Mouse (Mus musculus): ENCODE data around the gene Gm20547. TPM values are rescaled to one million over a fixed set of nuclear protein-coding genes. Genes with fewer than 3 reads are reported as not detected.

Gene Gm20547
- polyA plus RNA-seq, 1 experiment from 2014 or later, result not detected

DNA sequence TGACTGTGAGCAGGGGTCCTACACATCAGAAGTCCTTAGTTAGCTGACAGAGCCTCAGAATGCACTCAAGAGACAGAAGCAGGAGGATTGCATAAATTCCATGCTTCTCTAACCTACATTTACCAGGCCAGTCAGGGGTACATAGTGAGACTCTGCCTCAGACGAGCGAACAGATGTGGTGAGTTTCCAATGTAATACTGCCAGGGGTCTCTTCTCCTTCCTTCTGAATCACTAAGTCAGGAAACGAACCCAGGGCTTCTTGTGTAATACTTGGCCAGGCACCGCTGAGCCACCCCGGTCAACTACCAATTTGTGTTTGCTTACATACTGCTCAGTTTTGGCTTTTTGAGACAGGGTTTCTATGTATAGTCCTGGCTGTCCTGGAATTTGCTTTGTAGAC is 6.1 kb upstream of the Gm20547 start:
- Histone ChIP-seq H3K4me1 (replicated peaks; ENCODE audit: control insufficient read depth, insufficient read depth) (no peaks in the 10 kb centered on the region), H3K27ac (replicated peaks) (no peak overlapping the region), H3K9ac (ENCODE audit: low read length) (no peak overlapping the region), H3K36me3 (ENCODE audit: control insufficient read depth, insufficient read depth, low read length) (no peaks in the 10 kb centered on the region), H3K27me3 (ENCODE audit: control insufficient read depth, insufficient read depth, low read length) (no peaks in the 10 kb centered on the region), H3K4me3 (ENCODE audit: low read depth, low read length) (no peak overlapping the region), H3K9me3 (ENCODE audit: control insufficient read depth, low read length) (no peaks in the 10 kb centered on the region), H3K4me2 (replicated peaks; ENCODE audit: low read depth) (no peak overlapping the region)
- no peak for ATAC-seq (ENCODE audit: low FRiP score, low TSS enrichment)
- DNase-seq (ENCODE audit: low spot score), result no peak
- no peak for TF ChIP-seq EP300 (optimal IDR thresholded peaks at IDR 0.05)
- no peak for TF ChIP-seq CTCF (IDR thresholded peaks at IDR 0.05; ENCODE audit: low read depth)
- 83% methylated on average over 5 of the region's 5 CpGs for WGBS

DNA sequence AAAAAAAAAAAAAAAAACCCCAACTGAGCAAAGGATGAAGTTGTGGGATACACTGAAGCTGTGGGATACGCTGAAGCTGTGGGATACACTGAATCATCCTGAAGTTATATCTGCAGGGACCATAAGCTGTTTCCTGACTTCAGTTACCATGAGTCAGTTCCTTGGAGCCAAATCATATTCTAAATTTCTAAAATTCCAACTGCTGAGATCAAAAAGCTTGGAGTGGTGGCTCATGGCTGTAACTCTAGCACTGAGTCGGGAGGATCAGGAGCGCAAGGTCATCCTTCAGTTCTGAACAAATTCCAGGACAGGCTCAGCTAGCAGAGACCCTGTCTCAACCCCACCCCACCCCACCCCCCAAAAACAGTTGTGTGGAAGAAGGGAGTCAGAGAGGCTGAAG is 3.8 kb upstream of the Gm20547 start:
- 74% methylated on average over 3 of the region's 3 CpGs for WGBS

DNA sequence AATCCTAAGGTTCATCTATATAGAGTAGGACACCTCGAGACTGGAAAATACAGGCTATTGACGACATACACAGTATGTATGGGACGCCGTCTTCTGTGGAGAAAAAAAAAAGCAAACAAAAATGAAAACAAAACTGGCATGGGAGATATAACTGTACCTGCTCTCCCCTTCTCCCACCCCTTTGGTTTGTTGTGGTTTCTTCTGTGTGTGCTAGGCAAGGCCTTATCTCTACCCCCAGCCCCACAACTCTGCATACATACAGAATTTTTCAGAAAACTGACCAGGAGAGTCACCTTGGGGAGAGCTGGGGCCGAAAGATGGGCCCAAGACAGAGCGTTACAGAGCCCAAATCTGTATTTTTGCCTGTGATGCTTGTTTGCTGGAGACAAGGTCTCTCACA is 2.9 kb upstream of the Gm20547 start:
- no peak for TF ChIP-seq CTCF (IDR thresholded peaks at IDR 0.05; ENCODE audit: low read depth)
- no peak for TF ChIP-seq EP300 (optimal IDR thresholded peaks at IDR 0.05)
- no peak for ATAC-seq (ENCODE audit: low FRiP score, low TSS enrichment)
- WGBS, result 86% methylated on average over 6 of the region's 6 CpGs

More for the DNA sequence above, 3.8 kb upstream of the Gm20547 start:
- H3K4me3 ChIP-seq (ENCODE audit: low read depth, low read length), result no peak overlapping the region
- H3K4me1 ChIP-seq (replicated peaks; ENCODE audit: control insufficient read depth, insufficient read depth), result no peaks in the 10 kb centered on the region
- H3K36me3 ChIP-seq (ENCODE audit: control insufficient read depth, insufficient read depth, low read length), result no peaks in the 10 kb centered on the region
- no peak for TF ChIP-seq EP300 (optimal IDR thresholded peaks at IDR 0.05)
- DNase-seq (ENCODE audit: low spot score), result no peak
- H3K27ac ChIP-seq (replicated peaks), result no peak overlapping the region
- no peak for ATAC-seq (ENCODE audit: low FRiP score, low TSS enrichment)
- no peak overlapping the region for H3K4me2 ChIP-seq (replicated peaks; ENCODE audit: low read depth)
- no peaks in the 10 kb centered on the region for H3K27me3 ChIP-seq (ENCODE audit: control insufficient read depth, insufficient read depth, low read length)
- H3K9ac ChIP-seq (ENCODE audit: low read length), result no peak overlapping the region
- no peaks in the 10 kb centered on the region for H3K9me3 ChIP-seq (ENCODE audit: control insufficient read depth, low read length)

DNA sequence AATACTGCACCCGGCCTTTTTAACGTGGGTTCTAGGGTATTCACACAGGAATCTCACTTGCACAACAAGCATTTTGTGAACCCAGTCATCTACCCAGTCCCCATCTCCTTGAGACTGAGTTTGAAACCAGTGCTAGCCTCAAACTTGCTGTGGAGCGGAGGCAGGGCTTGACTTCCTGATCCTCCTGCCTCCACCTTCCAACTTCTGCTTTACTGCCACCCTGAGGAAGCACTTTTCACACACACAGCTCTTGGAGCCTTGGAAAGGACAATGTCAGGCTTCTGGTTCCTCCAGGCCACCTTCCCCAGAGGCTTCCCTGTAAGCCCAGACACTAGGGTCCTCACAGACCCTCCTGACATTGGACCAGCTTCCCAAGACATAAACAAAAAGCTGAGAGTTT is 1.5 kb upstream of the Gm20547 start:
- no peak for ATAC-seq (ENCODE audit: low FRiP score, low TSS enrichment)
- TF ChIP-seq EP300 (optimal IDR thresholded peaks at IDR 0.05), result no peak
- peak; percentile 55 for TF ChIP-seq CTCF (IDR thresholded peaks at IDR 0.05; ENCODE audit: low read depth)
- 61% methylated on average over 3 of the region's 3 CpGs for WGBS

More for the DNA sequence above, 2.9 kb upstream of the Gm20547 start:
- H3K4me2 ChIP-seq (replicated peaks; ENCODE audit: low read depth), result no peak overlapping the region
- no peak for DNase-seq (ENCODE audit: low spot score)
- H3K27me3 ChIP-seq (ENCODE audit: control insufficient read depth, insufficient read depth, low read length), result no peaks in the 10 kb centered on the region
- no peaks in the 10 kb centered on the region for H3K9me3 ChIP-seq (ENCODE audit: control insufficient read depth, low read length)
- H3K4me3 ChIP-seq (ENCODE audit: low read depth, low read length), result no peak overlapping the region
- H3K36me3 ChIP-seq (ENCODE audit: control insufficient read depth, insufficient read depth, low read length), result no peaks in the 10 kb centered on the region
- no peak overlapping the region for H3K27ac ChIP-seq (replicated peaks)
- H3K4me1 ChIP-seq (replicated peaks; ENCODE audit: control insufficient read depth, insufficient read depth), result no peaks in the 10 kb centered on the region
- no peak overlapping the region for H3K9ac ChIP-seq (ENCODE audit: low read length)

DNA sequence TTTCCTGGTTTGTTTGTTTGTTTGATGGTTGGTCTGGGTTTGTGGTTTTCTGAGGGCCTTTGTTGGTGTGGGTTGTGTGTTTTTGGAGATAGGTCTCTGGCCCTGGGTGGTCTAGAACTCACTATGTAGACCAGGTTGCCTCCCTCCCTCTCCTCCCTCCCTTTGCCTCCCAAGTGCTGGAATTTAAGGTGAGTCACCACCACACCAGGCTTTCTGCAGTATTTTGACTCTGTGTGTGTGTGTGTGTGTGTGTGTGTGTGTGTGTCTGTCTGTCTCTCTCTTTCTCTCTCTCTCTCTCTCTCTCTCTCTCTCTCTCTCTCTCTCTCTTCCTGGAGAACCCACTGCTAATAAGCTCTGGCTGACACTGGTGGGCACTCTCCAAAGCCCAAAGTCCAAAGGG is 676 bp downstream of the Gm20547 start:
- no peak for ATAC-seq (ENCODE audit: low FRiP score, low TSS enrichment)
- no peak overlapping the region for H3K4me2 ChIP-seq (replicated peaks; ENCODE audit: low read depth)

More for the DNA sequence above, 1.5 kb upstream of the Gm20547 start:
- no peak overlapping the region for H3K4me2 ChIP-seq (replicated peaks; ENCODE audit: low read depth)
- no peaks in the 10 kb centered on the region for H3K27me3 ChIP-seq (ENCODE audit: control insufficient read depth, insufficient read depth, low read length)
- no peak overlapping the region for H3K9ac ChIP-seq (ENCODE audit: low read length)
- H3K4me3 ChIP-seq (ENCODE audit: low read depth, low read length), result no peak overlapping the region
- H3K9me3 ChIP-seq (ENCODE audit: control insufficient read depth, low read length), result no peaks in the 10 kb centered on the region
- H3K4me1 ChIP-seq (replicated peaks; ENCODE audit: control insufficient read depth, insufficient read depth), result no peaks in the 10 kb centered on the region
- no peaks in the 10 kb centered on the region for H3K36me3 ChIP-seq (ENCODE audit: control insufficient read depth, insufficient read depth, low read length)
- H3K27ac ChIP-seq (replicated peaks), result no peak overlapping the region
- no peak for DNase-seq (ENCODE audit: low spot score)

DNA sequence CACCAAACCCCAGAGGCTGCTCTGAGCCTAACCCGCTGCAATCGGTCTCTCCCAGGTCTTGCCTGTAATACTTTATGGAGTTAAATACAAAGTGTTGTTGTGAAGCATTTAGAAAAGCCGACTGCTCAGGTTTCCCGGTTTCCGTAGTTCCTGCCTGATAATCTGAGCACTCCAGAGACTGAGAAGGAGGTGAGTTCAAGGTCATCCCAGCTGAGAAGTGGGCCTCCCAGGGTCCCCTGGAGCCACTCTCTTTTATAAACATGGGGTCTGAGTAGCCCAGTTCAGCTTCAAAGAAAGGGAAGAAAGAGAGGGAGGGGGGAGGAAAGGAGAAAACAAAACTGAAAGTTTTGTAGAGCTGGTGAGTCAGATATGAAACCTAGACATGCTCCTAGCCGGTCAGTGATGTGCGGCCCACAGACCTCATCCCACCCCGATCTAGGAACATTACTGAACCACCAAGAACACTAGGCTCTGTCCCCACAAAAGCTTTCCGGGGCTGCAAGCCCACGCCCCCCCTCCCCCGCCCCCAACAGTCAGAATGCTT is 2.4 kb downstream of the Gm20547 start, which contains the start of gene Zbtb12:
Zbtb12 (plus strand) TSS at position 148 of the 544 bp plus-strand sequence.
- H3K9me3 ChIP-seq (ENCODE audit: control insufficient read depth, low read length), result no peaks in the 10 kb centered on the region
- no peaks in the 10 kb centered on the region for H3K4me1 ChIP-seq (replicated peaks; ENCODE audit: control insufficient read depth, insufficient read depth)
- no peak within 1 kb of the TSS for H3K4me2 ChIP-seq (replicated peaks; ENCODE audit: low read depth)
- WGBS, result 59% methylated on average over 11 of the region's 11 CpGs
- ATAC-seq (ENCODE audit: low FRiP score, low TSS enrichment), result no peak
- no peak for DNase-seq (ENCODE audit: low spot score)
- H3K27ac ChIP-seq (replicated peaks), result no peak within 1 kb of the TSS
- H3K36me3 ChIP-seq (ENCODE audit: control insufficient read depth, insufficient read depth, low read length), result no peaks in the 10 kb centered on the region
- H3K9ac ChIP-seq (ENCODE audit: low read length), result no peak within 1 kb of the TSS
- H3K4me3 ChIP-seq (ENCODE audit: low read depth, low read length), result no peak within 1 kb of the TSS
- H3K27me3 ChIP-seq (ENCODE audit: control insufficient read depth, insufficient read depth, low read length), result no peaks in the 10 kb centered on the region
- TF ChIP-seq EP300 (optimal IDR thresholded peaks at IDR 0.05) (no peak), CTCF (IDR thresholded peaks at IDR 0.05; ENCODE audit: low read depth) (no peak)

More for the DNA sequence above, 676 bp downstream of the Gm20547 start:
- Histone ChIP-seq H3K4me1 (replicated peaks; ENCODE audit: control insufficient read depth, insufficient read depth) (no peaks in the 10 kb centered on the region), H3K9ac (ENCODE audit: low read length) (no peak overlapping the region), H3K27me3 (ENCODE audit: control insufficient read depth, insufficient read depth, low read length) (no peaks in the 10 kb centered on the region), H3K9me3 (ENCODE audit: control insufficient read depth, low read length) (no peaks in the 10 kb centered on the region), H3K27ac (replicated peaks) (no peak overlapping the region), H3K4me3 (ENCODE audit: low read depth, low read length) (no peak overlapping the region), H3K36me3 (ENCODE audit: control insufficient read depth, insufficient read depth, low read length) (no peaks in the 10 kb centered on the region)
- no peak for TF ChIP-seq CTCF (IDR thresholded peaks at IDR 0.05; ENCODE audit: low read depth)
- no peak for TF ChIP-seq EP300 (optimal IDR thresholded peaks at IDR 0.05)
- no peak for DNase-seq (ENCODE audit: low spot score)
